Mouse (Mus musculus) intestine, postnatal 0 days (tissue): ENCODE results near the gene Cad. TPM values are rescaled to one million over a fixed set of nuclear protein-coding genes. Genes with fewer than 3 reads are reported as not detected.
"Not testable (repeated sequence)": the region's sequence is repeated elsewhere in the genome, so short reads cannot be mapped to it uniquely, and the experiment has no call there.

Experiments used
- ATAC-seq: fragments of 200-750 bp; cut with Nextera tagmentation; 2 replicates; pipeline ENCODE4 v1.8.0; 2017; ENCODE audit warnings: mild to moderate bottlenecking, moderate TSS enrichment, moderate library complexity
- H3K27ac ChIP-seq: fragments of 300-500 bp; sonication (generic); 2 replicates; pipeline ENCODE4 v1.5.1; 2014; ENCODE audit warnings: mild to moderate bottlenecking, low read depth, low read length, moderate library complexity
- H3K27me3 ChIP-seq: fragments of 300-500 bp; sonication (generic); replicated peaks from 2 replicates; pipeline ENCODE4 v1.6.1; 2014; ENCODE audit warnings: low read length, mixed read lengths; ENCODE audit not compliant: control insufficient read depth, insufficient read depth
- H3K36me3 ChIP-seq: fragments of 300-500 bp; sonication (generic); 2 replicates; pipeline ENCODE4 v1.6.1; 2014; ENCODE audit warnings: mild to moderate bottlenecking, moderate library complexity; ENCODE audit not compliant: control insufficient read depth, insufficient read depth
- H3K4me1 ChIP-seq: fragments of 300-500 bp; sonication (generic); replicated peaks from 2 replicates; pipeline ENCODE4 v1.6.1; 2014; ENCODE audit warnings: antibody characterized with exemption, low read length, mixed read lengths; ENCODE audit not compliant: control insufficient read depth, insufficient read depth
- H3K4me2 ChIP-seq: fragments of 300-500 bp; sonication (generic); replicated peaks from 2 replicates; pipeline ENCODE4 v1.6.1; 2014; ENCODE audit warnings: low read depth, mild to moderate bottlenecking, moderate library complexity
- H3K4me3 ChIP-seq: fragments of 300-500 bp; sonication (generic); 2 replicates; pipeline ENCODE4 v1.5.1; 2014; ENCODE audit warnings: low read depth, low read length
- H3K9ac ChIP-seq: fragments of 300-500 bp; sonication (generic); 2 replicates; pipeline ENCODE4 v1.6.1; 2014; ENCODE audit warnings: mild to moderate bottlenecking, low read depth, low read length
- H3K9me3 ChIP-seq: fragments of 300-500 bp; sonication (generic); 2 replicates; pipeline ENCODE4 v1.6.1; 2016; ENCODE audit warnings: mixed run types; ENCODE audit not compliant: control insufficient read depth
- CTCF ChIP-seq: sonication (generic); IDR thresholded peaks from 2 replicates; pipeline ENCODE4 v1.5.1; 2016; ENCODE audit warnings: low read depth, mild to moderate bottlenecking, control low read depth, antibody characterized with exemption, moderate library complexity
- WGBS: fragments of 180-500 bp; shearing (Covaris S2); extraction: QIAGEN DNeasy Blood & Tissue Kit; methylation state at CpG from one replicate; pipeline ENCODE4 v1.1.7; 2014; 5-methylcytosine and 5-hydroxymethylcytosine counted together
- polyA plus RNA-seq: library from polyadenylated mRNA; unstranded; fragments of >200 nt; fragmentation: Nextera tagmentation; extraction: Ambion mirVana; gene quantifications from 2 replicates; pipeline ENCODE4 v1.2.1, GENCODE M21; 2015

Cad gene
- 3.2 and 3.7 TPM in 2 replicates for polyA plus RNA-seq

DNA sequence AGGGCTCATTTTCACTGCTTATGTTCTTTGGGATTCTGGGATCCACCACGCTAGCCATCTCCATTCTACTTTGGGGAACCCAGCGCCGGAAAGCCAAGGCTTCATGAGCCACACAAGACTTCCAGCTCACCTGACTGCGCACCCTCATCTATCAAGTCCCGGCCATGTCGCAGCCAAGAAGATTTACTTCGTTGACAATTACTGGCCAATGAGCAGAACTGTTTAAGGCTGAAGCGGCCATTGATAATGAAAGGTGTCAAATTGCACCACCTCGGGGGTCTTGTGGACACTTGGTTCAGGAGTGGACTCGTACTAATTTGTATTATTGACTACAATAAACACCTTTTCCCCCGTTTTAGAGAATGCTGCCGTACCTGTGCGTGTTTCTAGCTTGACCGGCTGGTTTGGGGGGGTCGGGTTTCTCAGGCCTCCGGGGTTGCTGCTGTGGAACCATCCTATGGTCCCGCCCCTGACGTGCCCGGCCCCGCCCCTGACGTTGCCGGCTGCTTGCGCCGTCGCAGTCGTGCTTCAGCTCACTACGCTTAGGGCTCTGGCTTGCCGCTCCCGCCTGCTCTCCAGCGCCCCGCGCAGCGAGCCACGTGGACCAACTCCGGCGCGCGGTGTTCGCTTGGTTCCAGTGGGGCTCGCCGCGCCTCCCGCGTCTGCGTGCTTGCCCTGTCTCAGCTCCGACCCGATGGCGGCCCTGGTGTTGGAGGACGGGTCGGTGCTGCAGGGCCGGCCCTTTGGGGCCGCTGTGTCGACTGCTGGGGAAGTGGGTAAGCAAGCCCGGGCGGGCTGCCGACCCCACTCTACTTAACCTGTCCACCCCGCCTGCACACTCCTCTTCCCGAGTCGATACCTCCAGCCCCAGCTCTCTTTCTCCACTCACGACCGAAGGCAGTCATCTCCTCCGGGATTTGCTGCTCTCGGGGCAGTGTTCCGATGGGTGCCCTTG, at the start of gene Cad:
Gene Cad (plus strand): TSS at position 520 of the 955 bp plus-strand sequence.
- Histone ChIP-seq H3K9ac (peak within 1 kb of the TSS; percentile 57), H3K4me3 (peak within 1 kb of the TSS; percentile 55), H3K4me1 (0 out of 2 replicates have a peak, but pooled peaks cover 4% of the 10 kb centered on the region), H3K9me3 (no peaks in the 10 kb centered on the region), H3K27ac (peak within 1 kb of the TSS; percentile 31), H3K27me3 (no peaks in the 10 kb centered on the region), H3K4me2 (peak within 1 kb of the TSS; percentile 98), H3K36me3 (peaks cover 13% of the 10 kb centered on the region; the same call in 1 of the 2 replicates)
- 1% methylated on average over 58 of the region's 64 CpGs for WGBS
- peak; percentile 62 for TF ChIP-seq CTCF
- ATAC-seq, result peak; percentile 96

DNA sequence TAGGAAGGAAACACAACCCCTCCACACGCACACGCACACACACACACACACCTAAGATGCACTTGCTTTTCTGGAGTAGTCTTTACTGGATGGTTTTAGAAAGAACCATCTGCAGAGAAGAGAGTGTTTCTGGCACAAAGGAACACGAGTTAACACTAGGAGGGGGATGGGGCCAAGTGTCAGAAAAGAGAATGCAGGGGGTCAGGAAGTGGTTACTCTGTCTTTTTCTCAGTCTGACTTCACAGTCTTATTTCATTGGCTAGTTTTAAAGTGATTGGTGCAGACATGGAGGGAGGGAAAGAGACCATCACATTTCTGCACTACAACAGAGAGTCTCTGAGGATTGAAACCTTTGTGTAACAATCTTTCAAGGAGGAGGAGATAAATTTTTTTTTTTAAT, 41.8 kb upstream of the Cad start:
- no peaks in the 10 kb centered on the region for H3K9me3 ChIP-seq
- no peak overlapping the region for H3K9ac ChIP-seq
- no peak overlapping the region for H3K4me2 ChIP-seq
- no peaks in the 10 kb centered on the region for H3K4me1 ChIP-seq
- 69% methylated on average over 3 of the region's 3 CpGs for WGBS
- H3K27me3 ChIP-seq, result no peaks in the 10 kb centered on the region
- H3K36me3 ChIP-seq, result no peaks in the 10 kb centered on the region
- no peak for ATAC-seq
- TF ChIP-seq CTCF, result no peak
- no peak overlapping the region for H3K27ac ChIP-seq
- no peak overlapping the region for H3K4me3 ChIP-seq

DNA sequence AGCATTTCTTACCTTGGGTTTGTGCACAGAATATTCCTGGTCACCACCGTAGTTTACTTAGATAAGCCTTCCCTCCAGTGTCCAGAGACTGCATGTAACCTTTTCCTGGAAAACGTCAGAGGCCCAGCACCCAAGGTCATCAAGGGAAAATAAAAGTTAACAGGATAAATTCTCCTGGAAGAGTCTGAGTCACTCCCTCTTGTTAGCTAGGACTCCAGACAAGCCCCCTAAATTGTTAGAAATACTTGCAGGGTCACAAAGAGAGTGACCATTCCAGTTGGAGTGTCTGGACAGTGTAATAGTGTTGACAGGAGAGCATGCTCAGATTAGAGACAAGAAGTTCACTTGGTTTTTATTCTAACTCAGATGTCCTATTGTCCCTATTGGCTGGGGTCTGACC, 38.7 kb upstream of the Cad start:
- 16% methylated on average over 2 of the region's 2 CpGs for WGBS
- no peak for ATAC-seq
- Histone ChIP-seq H3K9me3 (no peaks in the 10 kb centered on the region), H3K9ac (no peak overlapping the region), H3K27me3 (no peaks in the 10 kb centered on the region), H3K4me1 (no peaks in the 10 kb centered on the region), H3K27ac (no peak overlapping the region), H3K4me3 (no peak overlapping the region), H3K4me2 (no peak overlapping the region), H3K36me3 (no peaks in the 10 kb centered on the region)
- no peak for TF ChIP-seq CTCF

DNA sequence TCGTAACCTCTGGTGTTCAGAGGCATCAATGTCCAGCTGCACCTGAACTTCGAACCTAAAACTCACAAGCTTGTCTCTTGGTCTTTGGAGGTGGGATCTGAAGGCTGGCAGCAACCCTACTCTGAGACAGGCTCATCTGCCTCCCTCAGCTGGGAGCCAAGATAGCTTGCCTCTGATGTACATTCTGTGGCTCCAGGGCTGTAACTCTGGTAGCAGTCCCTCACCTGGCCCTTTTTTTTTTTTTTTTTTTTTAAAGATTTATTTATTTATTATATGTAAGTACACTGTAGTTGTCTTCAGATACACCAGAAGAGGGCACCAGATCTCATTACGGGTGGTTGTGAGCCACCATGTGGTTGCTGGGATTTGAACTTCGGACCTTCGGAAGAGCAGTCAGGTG, 32.8 kb upstream of the Cad start:
- not testable (repeated sequence) for H3K4me1 ChIP-seq, ATAC-seq, H3K27me3 ChIP-seq, H3K27ac ChIP-seq, H3K9ac ChIP-seq, H3K9me3 ChIP-seq, H3K4me3 ChIP-seq, H3K36me3 ChIP-seq, H3K4me2 ChIP-seq
- WGBS, result 81% methylated on average over 4 of the region's 5 CpGs

DNA sequence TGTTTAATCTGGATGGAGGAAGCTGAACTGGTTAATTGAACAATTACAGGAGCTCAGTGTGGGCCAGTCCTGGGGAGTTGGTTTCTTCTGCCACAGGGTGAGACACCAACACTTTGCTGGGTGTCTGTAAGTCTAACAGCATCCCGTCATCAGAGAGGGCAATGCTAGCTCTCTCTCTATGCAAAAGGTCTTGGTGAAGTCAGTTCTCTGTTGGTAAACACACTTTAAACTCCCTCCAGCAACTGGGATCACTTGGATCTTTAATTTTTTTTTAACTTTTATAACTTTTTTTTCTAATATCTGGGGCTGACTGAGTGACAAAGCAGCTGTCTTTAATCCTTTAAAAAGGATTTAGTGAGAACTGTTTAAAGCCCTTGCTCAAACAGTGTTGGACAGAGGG, 31.9 kb upstream of the Cad start:
- TF ChIP-seq CTCF, result no peak
- no peak overlapping the region for H3K4me3 ChIP-seq
- H3K9ac ChIP-seq, result no peak overlapping the region
- no peaks in the 10 kb centered on the region for H3K27me3 ChIP-seq
- no peaks in the 10 kb centered on the region for H3K36me3 ChIP-seq
- H3K4me2 ChIP-seq, result no peak overlapping the region
- H3K27ac ChIP-seq, result no peak overlapping the region
- no peak for ATAC-seq
- WGBS, result 52% methylated on average over 1 of the region's 1 CpGs
- H3K4me1 ChIP-seq, result no peaks in the 10 kb centered on the region
- H3K9me3 ChIP-seq, result no peaks in the 10 kb centered on the region

DNA sequence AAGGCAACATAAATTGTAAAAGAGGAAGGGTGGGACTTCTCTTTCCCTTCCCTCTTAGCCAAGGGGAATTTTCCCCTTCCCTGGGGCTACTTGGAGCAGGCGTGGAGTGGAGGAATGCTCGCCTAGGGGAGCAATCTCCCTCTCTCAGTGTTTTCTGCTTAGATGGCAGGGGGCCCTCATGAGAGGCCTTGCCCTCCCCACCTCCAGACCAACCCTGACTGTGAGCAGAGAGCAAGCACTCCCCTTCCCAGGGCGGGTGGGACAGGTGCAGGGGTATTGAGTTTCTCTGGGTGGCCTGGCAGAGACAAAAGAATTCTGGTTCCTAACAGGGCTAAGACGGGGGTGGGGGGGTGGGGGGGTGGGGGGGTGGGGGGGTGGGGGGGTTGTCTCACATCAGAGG, 31.3 kb upstream of the Cad start:
- no peaks in the 10 kb centered on the region for H3K9me3 ChIP-seq
- no peaks in the 10 kb centered on the region for H3K36me3 ChIP-seq
- no peak overlapping the region for H3K4me3 ChIP-seq
- H3K9ac ChIP-seq, result no peak overlapping the region
- H3K4me2 ChIP-seq, result no peak overlapping the region
- no peak for TF ChIP-seq CTCF
- no peak overlapping the region for H3K27ac ChIP-seq
- H3K27me3 ChIP-seq, result no peaks in the 10 kb centered on the region
- no peak for ATAC-seq
- no peaks in the 10 kb centered on the region for H3K4me1 ChIP-seq
- WGBS, result 22% methylated on average over 4 of the region's 4 CpGs
